Mouse (Mus musculus): Measurements from ENCODE around the gene Fam19a5. TPM values are rescaled to one million over a fixed set of nuclear protein-coding genes. Genes with fewer than 3 reads are reported as not detected.

The Fam19a5 gene
- polyA plus RNA-seq, 1 experiment from 2014 or later = 6.5 TPM

DNA sequence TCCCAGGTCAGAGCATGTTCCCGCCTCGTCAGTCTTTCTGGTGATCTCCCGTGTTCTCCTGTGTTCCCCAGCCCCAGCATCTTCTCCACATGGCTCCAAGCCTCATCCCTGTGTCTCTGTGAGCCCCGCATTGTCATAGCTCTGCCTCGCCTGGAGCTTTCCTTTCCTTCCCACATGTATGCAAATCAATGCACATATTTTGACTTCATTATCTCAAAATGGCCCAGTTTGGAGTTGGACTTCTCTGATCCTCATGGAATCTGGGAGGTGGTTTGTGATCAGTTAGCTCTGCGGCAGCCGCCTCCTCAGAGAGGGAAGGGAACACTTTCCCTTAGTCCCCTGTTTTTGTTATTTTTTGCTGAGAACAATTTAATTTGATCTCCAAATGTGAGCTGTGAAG is 117.9 kb downstream of the Fam19a5 start:
- DNase-seq (ENCODE audit: low spot score) (no peak), ATAC-seq (replicated peaks; ENCODE audit: low FRiP score) (no peak)
- 90% methylated on average over 7 of the region's 7 CpGs for WGBS
- Histone ChIP-seq H3K9ac (ENCODE audit: low read length) (no peak overlapping the region), H3K4me3 (ENCODE audit: low read depth, low read length) (no peak overlapping the region), H3K4me2 (ENCODE audit: low read depth, low read length, severe bottlenecking) (no peak overlapping the region), H3K27me3 (ENCODE audit: control insufficient read depth, insufficient read depth, low read length) (no peaks in the 10 kb centered on the region), H3K27ac (ENCODE audit: low read depth, low read length) (no peak overlapping the region), H3K36me3 (ENCODE audit: control insufficient read depth, insufficient read depth, low read length) (no peaks in the 10 kb centered on the region), H3K9me3 (ENCODE audit: control insufficient read depth, low read length) (no peaks in the 10 kb centered on the region), H3K4me1 (replicated peaks; ENCODE audit: control insufficient read depth, insufficient read depth, low read length) (no peaks in the 10 kb centered on the region)

GRCm38 (mm10) chr15:87666041-87666750 is 122.1 kb downstream of the Fam19a5 start:
- no peak for DNase-seq (ENCODE audit: low spot score)
- no peak overlapping the region for H3K27ac ChIP-seq (ENCODE audit: low read depth, low read length)
- no peak overlapping the region for H3K9ac ChIP-seq (ENCODE audit: low read length)
- H3K4me2 ChIP-seq (ENCODE audit: low read depth, low read length, severe bottlenecking) = no peak overlapping the region
- H3K4me1 ChIP-seq (replicated peaks; ENCODE audit: control insufficient read depth, insufficient read depth, low read length) = 0 out of 2 replicates have a peak, but pooled peaks cover 2% of the 10 kb centered on the region
- H3K9me3 ChIP-seq (ENCODE audit: control insufficient read depth, low read length) = no peaks in the 10 kb centered on the region
- no peak overlapping the region for H3K4me3 ChIP-seq (ENCODE audit: low read depth, low read length)
- no peaks in the 10 kb centered on the region for H3K36me3 ChIP-seq (ENCODE audit: control insufficient read depth, insufficient read depth, low read length)
- WGBS = 95% methylated on average over 13 of the region's 13 CpGs
- no peaks in the 10 kb centered on the region for H3K27me3 ChIP-seq (ENCODE audit: control insufficient read depth, insufficient read depth, low read length)
- no peak for ATAC-seq (replicated peaks; ENCODE audit: low FRiP score)

DNA sequence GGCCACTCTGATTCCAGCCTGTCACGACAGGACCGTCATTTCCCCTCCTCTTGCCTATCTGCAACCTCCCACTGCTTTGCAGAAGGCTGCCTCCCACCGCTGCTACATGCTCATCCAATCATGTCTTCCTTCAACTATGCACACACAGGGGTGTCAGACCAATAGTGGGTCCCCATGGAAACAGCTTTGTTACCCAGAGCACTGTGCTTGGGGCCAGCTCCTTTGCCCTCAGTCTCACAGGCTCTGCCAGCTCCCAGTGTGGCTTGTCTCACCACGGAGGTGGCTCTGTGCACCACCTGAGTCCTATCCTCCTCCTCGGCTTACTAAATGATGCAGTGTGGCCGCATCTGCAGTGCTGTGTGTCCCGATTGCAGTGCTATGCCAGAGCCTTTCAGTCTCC is 123.3 kb downstream of the Fam19a5 start:
- Histone ChIP-seq H3K27me3 (ENCODE audit: control insufficient read depth, insufficient read depth, low read length) (no peaks in the 10 kb centered on the region), H3K4me2 (ENCODE audit: low read depth, low read length, severe bottlenecking) (no peak overlapping the region), H3K27ac (ENCODE audit: low read depth, low read length) (no peak overlapping the region), H3K4me1 (replicated peaks; ENCODE audit: control insufficient read depth, insufficient read depth, low read length) (0 out of 2 replicates have a peak, but pooled peaks cover 2% of the 10 kb centered on the region), H3K9ac (ENCODE audit: low read length) (no peak overlapping the region), H3K9me3 (ENCODE audit: control insufficient read depth, low read length) (no peaks in the 10 kb centered on the region), H3K4me3 (ENCODE audit: low read depth, low read length) (no peak overlapping the region), H3K36me3 (ENCODE audit: control insufficient read depth, insufficient read depth, low read length) (no peaks in the 10 kb centered on the region)
- DNase-seq (ENCODE audit: low spot score) = no peak
- no peak for ATAC-seq (replicated peaks; ENCODE audit: low FRiP score)
- 76% methylated on average over 7 of the region's 7 CpGs for WGBS

DNA sequence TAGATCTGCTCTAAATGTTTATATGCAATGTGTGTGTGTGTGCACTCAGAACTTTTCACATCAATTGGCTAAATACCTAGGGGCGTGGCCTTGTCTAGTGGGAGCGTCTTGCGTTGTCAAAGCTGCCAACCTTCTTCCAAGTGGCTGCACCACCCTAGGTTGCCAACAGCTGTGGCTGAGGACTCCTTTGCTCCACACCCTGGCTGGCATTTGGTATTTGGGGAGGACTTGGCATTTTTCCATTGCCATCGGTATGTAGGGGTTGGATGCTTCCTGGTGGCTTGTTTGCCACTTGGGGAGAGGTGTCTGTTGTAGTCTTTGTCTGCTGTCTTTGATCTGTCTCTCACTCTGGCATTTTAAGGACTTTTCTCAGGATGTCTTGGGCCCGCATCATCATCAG is 124.0 kb downstream of the Fam19a5 start:
- H3K36me3 ChIP-seq (ENCODE audit: control insufficient read depth, insufficient read depth, low read length) = no peaks in the 10 kb centered on the region
- H3K9me3 ChIP-seq (ENCODE audit: control insufficient read depth, low read length) = no peaks in the 10 kb centered on the region
- H3K4me1 ChIP-seq (replicated peaks; ENCODE audit: control insufficient read depth, insufficient read depth, low read length) = 0 out of 2 replicates have a peak, but pooled peaks cover 2% of the 10 kb centered on the region
- H3K9ac ChIP-seq (ENCODE audit: low read length) = no peak overlapping the region
- no peak for ATAC-seq (replicated peaks; ENCODE audit: low FRiP score)
- H3K27ac ChIP-seq (ENCODE audit: low read depth, low read length) = no peak overlapping the region
- DNase-seq (ENCODE audit: low spot score) = no peak
- no peaks in the 10 kb centered on the region for H3K27me3 ChIP-seq (ENCODE audit: control insufficient read depth, insufficient read depth, low read length)
- WGBS = 91% methylated on average over 5 of the region's 5 CpGs
- H3K4me3 ChIP-seq (ENCODE audit: low read depth, low read length) = no peak overlapping the region
- H3K4me2 ChIP-seq (ENCODE audit: low read depth, low read length, severe bottlenecking) = no peak overlapping the region

- H3K9ac ChIP-seq (ENCODE audit: low read length) = no peak overlapping the region
- no peaks in the 10 kb centered on the region for H3K27me3 ChIP-seq (ENCODE audit: control insufficient read depth, insufficient read depth, low read length)
- H3K36me3 ChIP-seq (ENCODE audit: control insufficient read depth, insufficient read depth, low read length) = no peaks in the 10 kb centered on the region
- no peaks in the 10 kb centered on the region for H3K9me3 ChIP-seq (ENCODE audit: control insufficient read depth, low read length)
- H3K4me1 ChIP-seq (replicated peaks; ENCODE audit: control insufficient read depth, insufficient read depth, low read length) = 0 out of 2 replicates have a peak, but pooled peaks cover 2% of the 10 kb centered on the region
- H3K4me2 ChIP-seq (ENCODE audit: low read depth, low read length, severe bottlenecking) = no peak overlapping the region
- WGBS = 78% methylated on average over 9 of the region's 9 CpGs
- DNase-seq (ENCODE audit: low spot score) (no peak), ATAC-seq (replicated peaks; ENCODE audit: low FRiP score) (no peak)
- no peak overlapping the region for H3K27ac ChIP-seq (ENCODE audit: low read depth, low read length)
- H3K4me3 ChIP-seq (ENCODE audit: low read depth, low read length) = no peak overlapping the region
Observed at GRCm38 (mm10) chr15:87671929-87672328, 127.8 kb downstream of the Fam19a5 start.

- Histone ChIP-seq H3K9me3 (ENCODE audit: control insufficient read depth, low read length) (no peaks in the 10 kb centered on the region), H3K36me3 (ENCODE audit: control insufficient read depth, insufficient read depth, low read length) (no peaks in the 10 kb centered on the region), H3K4me2 (ENCODE audit: low read depth, low read length, severe bottlenecking) (no peak overlapping the region), H3K9ac (ENCODE audit: low read length) (no peak overlapping the region), H3K27ac (ENCODE audit: low read depth, low read length) (no peak overlapping the region), H3K4me3 (ENCODE audit: low read depth, low read length) (no peak overlapping the region), H3K4me1 (replicated peaks; ENCODE audit: control insufficient read depth, insufficient read depth, low read length) (no peaks in the 10 kb centered on the region; the same call in 1 of the 2 replicates), H3K27me3 (ENCODE audit: control insufficient read depth, insufficient read depth, low read length) (no peaks in the 10 kb centered on the region)
- 57% methylated on average over 6 of the region's 6 CpGs for WGBS
- ATAC-seq (replicated peaks; ENCODE audit: low FRiP score) = no peak
- no peak for DNase-seq (ENCODE audit: low spot score)
Observed at GRCm38 (mm10) chr15:87678711-87679110, 134.6 kb downstream of the Fam19a5 start.

DNA sequence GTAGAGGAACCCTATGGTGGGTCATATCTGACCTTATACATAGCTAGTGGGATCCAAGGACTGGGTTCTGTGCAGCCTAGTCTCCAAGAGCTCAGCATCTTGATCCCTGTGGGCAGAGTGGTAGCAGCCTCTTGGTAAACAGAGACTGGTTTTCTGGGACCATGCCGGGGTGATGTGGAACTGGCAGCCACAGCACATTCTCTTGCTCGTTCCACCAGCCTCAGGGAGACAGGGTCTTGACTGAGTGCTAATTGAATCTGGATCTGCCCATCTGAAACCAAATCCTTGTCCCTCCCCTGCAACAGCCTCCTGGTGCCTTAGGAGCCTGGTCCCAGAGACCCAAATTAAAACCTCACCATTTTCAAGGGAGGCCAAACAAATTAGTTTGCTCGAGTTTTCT is 138.3 kb downstream of the Fam19a5 start:
- Histone ChIP-seq H3K27me3 (ENCODE audit: control insufficient read depth, insufficient read depth, low read length) (no peaks in the 10 kb centered on the region), H3K36me3 (ENCODE audit: control insufficient read depth, insufficient read depth, low read length) (no peaks in the 10 kb centered on the region; the same call in 1 of the 2 replicates), H3K4me2 (ENCODE audit: low read depth, low read length, severe bottlenecking) (no peak overlapping the region), H3K9me3 (ENCODE audit: control insufficient read depth, low read length) (no peaks in the 10 kb centered on the region), H3K4me3 (ENCODE audit: low read depth, low read length) (no peak overlapping the region), H3K9ac (ENCODE audit: low read length) (no peak overlapping the region), H3K4me1 (replicated peaks; ENCODE audit: control insufficient read depth, insufficient read depth, low read length) (peaks cover 4% of the 10 kb centered on the region; the same call in 1 of the 2 replicates), H3K27ac (ENCODE audit: low read depth, low read length) (no peak overlapping the region)
- DNase-seq (ENCODE audit: low spot score) (no peak), ATAC-seq (replicated peaks; ENCODE audit: low FRiP score) (no peak)
- 76% methylated on average over 3 of the region's 3 CpGs for whole genome bisulfite sequencing

DNA sequence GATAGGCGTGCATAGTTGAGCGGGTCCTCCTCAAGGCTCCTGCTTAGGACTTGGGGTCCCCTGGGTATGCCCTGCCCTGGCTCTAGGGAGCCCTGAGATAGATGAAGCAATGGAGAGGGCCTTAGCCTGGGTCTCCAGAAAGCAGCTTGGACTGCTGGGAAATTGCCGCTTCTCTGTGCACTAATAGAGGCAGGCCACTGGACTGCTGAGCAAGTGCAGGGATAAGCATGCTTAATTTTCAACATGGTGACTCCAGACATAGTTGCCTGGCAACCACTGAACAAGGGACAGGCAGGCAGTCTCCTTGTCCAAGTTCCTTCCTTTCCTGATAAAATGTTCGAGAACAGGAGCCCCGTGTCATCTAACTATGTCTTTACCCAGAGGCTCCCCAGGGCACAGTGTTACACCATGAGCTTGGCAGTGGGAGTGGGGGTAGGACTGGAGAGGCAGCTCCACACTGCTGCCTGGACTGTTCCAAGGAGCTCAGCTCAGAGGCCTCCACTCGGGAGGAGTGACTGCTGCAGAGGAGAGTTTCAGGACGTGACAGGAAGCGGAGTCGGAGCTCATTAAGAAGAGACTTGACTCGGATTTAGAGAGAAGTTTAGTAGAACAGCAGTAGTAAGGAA is 142.4 kb downstream of the Fam19a5 start:
- Histone ChIP-seq H3K27ac (ENCODE audit: low read depth, low read length) (no peak overlapping the region), H3K4me1 (replicated peaks; ENCODE audit: control insufficient read depth, insufficient read depth, low read length) (peaks cover 4% of the 10 kb centered on the region; the same call in 1 of the 2 replicates), H3K4me3 (ENCODE audit: low read depth, low read length) (no peak overlapping the region), H3K36me3 (ENCODE audit: control insufficient read depth, insufficient read depth, low read length) (no peaks in the 10 kb centered on the region; the same call in 1 of the 2 replicates), H3K9me3 (ENCODE audit: control insufficient read depth, low read length) (no peaks in the 10 kb centered on the region), H3K4me2 (ENCODE audit: low read depth, low read length, severe bottlenecking) (no peak overlapping the region), H3K27me3 (ENCODE audit: control insufficient read depth, insufficient read depth, low read length) (no peaks in the 10 kb centered on the region), H3K9ac (ENCODE audit: low read length) (no peak overlapping the region)
- 76% methylated on average over 10 of the region's 10 CpGs for WGBS
- DNase-seq (ENCODE audit: low spot score) (no peak), ATAC-seq (replicated peaks; ENCODE audit: low FRiP score) (no peak)

Measured in forebrain, embryonic 11.5 days (tissue).